Mouse (Mus musculus): ENCODE measurements around the gene Zfp382. TPM values are rescaled to one million over a fixed set of nuclear protein-coding genes. Genes with fewer than 3 reads are reported as not detected.

Gene Zfp382
- polyA plus RNA-seq, 1 experiment from 2014 or later = 8.7 TPM

- ChIA-PET CTCF (no interaction called here), POLR2A (no interaction called here)
- in situ Hi-C loops (cut with MboI; ENCODE audit: low pct_unique_long_range_greater_than_20kb) = no loop called here
- TF ChIP-seq CTCF (IDR thresholded peaks at IDR 0.05) = no peak
- no peak for DNase-seq (ENCODE audit: low read depth, low spot score)
- no peak for ATAC-seq
- H3K27me3 ChIP-seq = no peaks in the 10 kb centered on the region
Observed at GRCm38 (mm10) chr7:30147011-30147410, 25.3 kb downstream of the Zfp382 start.

GRCm38 (mm10) chr7:30154040-30154439 is 32.3 kb downstream of the Zfp382 start:
- CTCF ChIA-PET = no interaction called here
- in situ Hi-C loops (cut with MboI; ENCODE audit: low pct_unique_long_range_greater_than_20kb) = no loop called here
- H3K27me3 ChIP-seq = no peaks in the 10 kb centered on the region
- DNase-seq (ENCODE audit: low read depth, low spot score) = no peak
- POLR2A ChIA-PET = no interaction called here
- peak; percentile 16 for TF ChIP-seq CTCF (IDR thresholded peaks at IDR 0.05)
- ATAC-seq = no peak

- no peak for DNase-seq (ENCODE audit: low read depth, low spot score)
- ChIA-PET CTCF (interaction anchor here (1.3 to 1.6 kb wide), 2 partner anchors 9 to 43 kb away, joined by 4 to 5 read pairs; partner anchors contain the start of gene Capns1), POLR2A (no interaction called here)
- no peaks in the 10 kb centered on the region for H3K27me3 ChIP-seq
- in situ Hi-C loops (cut with MboI; ENCODE audit: low pct_unique_long_range_greater_than_20kb) = loop anchor here (5.0 kb wide), 1 partner anchor 48 kb away; no protein-coding TSS in a partner anchor
- TF ChIP-seq CTCF (IDR thresholded peaks at IDR 0.05) = no peak
- ATAC-seq = no peak
Observed at GRCm38 (mm10) chr7:30155507-30155906, 33.8 kb downstream of the Zfp382 start.

GRCm38 (mm10) chr7:30163113-30163512 is 41.4 kb downstream of the Zfp382 start:
- no peak for TF ChIP-seq CTCF (IDR thresholded peaks at IDR 0.05)
- ATAC-seq (no peak), DNase-seq (ENCODE audit: low read depth, low spot score) (no peak)
- CTCF ChIA-PET = no interaction called here
- in situ Hi-C loops (cut with MboI; ENCODE audit: low pct_unique_long_range_greater_than_20kb) = no loop called here
- no peaks in the 10 kb centered on the region for H3K27me3 ChIP-seq
- POLR2A ChIA-PET = no interaction called here

- DNase-seq (ENCODE audit: low read depth, low spot score) (no peak), ATAC-seq (no peak)
- ChIA-PET POLR2A (no interaction called here), CTCF (interaction anchor here (1.5 to 2.4 kb wide), 3 partner anchors 10 to 30 kb away, joined by 4 to 7 read pairs (median 5); no protein-coding TSS in a partner anchor)
- in situ Hi-C loops (cut with MboI; ENCODE audit: low pct_unique_long_range_greater_than_20kb) = no loop called here
- no peak for TF ChIP-seq CTCF (IDR thresholded peaks at IDR 0.05)
- H3K27me3 ChIP-seq = no peaks in the 10 kb centered on the region
Observed at GRCm38 (mm10) chr7:30164745-30165144, 43.0 kb downstream of the Zfp382 start.

GRCm38 (mm10) chr7:30168914-30169582 is 47.3 kb downstream of the Zfp382 start:
- no peak for TF ChIP-seq CTCF (IDR thresholded peaks at IDR 0.05)
- DNase-seq (ENCODE audit: low read depth, low spot score) (no peak), ATAC-seq (no peak)
- POLR2A ChIA-PET = interaction anchor here (0.6 to 0.8 kb wide), 2 partner anchors 74 to 297 kb away, joined by 3 read pairs; partner anchors contain the start of gene Zfp260
- in situ Hi-C loops (cut with MboI; ENCODE audit: low pct_unique_long_range_greater_than_20kb) = no loop called here
- no peaks in the 10 kb centered on the region for H3K27me3 ChIP-seq
- CTCF ChIA-PET = interaction anchor here (1.5 to 2.4 kb wide), 2 partner anchors 9 to 36 kb away, joined by 4 to 7 read pairs; no protein-coding TSS in a partner anchor

GRCm38 (mm10) chr7:30169583-30170282 is 48.0 kb downstream of the Zfp382 start, which contains the start of gene Zfp146:
Gene Zfp146 (minus strand): TSS chr7:30169750.
- POLR2A ChIA-PET = interaction anchor here (0.6 kb wide), 1 partner anchor 28 kb away, joined by 3 read pairs; no protein-coding TSS in a partner anchor
- no peak for TF ChIP-seq CTCF (IDR thresholded peaks at IDR 0.05)
- in situ Hi-C loops (cut with MboI; ENCODE audit: low pct_unique_long_range_greater_than_20kb) = loop anchor here (5.0 kb wide), 1 partner anchor 43 kb away; no protein-coding TSS in a partner anchor
- H3K27me3 ChIP-seq = no peaks in the 10 kb centered on the region
- DNase-seq (ENCODE audit: low read depth, low spot score) (peak; percentile 88), ATAC-seq (peak; percentile 94)
- CTCF ChIA-PET = interaction anchor here (1.4 to 2.4 kb wide), 4 partner anchors 9 to 36 kb away, joined by 4 to 10 read pairs (median 6); partner anchors contain the start of gene Capns1

- in situ Hi-C loops (cut with MboI; ENCODE audit: low pct_unique_long_range_greater_than_20kb) = loop anchor here (5.0 kb wide), 1 partner anchor 42 kb away; no protein-coding TSS in a partner anchor
- no peaks in the 10 kb centered on the region for H3K27me3 ChIP-seq
- CTCF ChIA-PET = interaction anchor here (1.4 to 2.3 kb wide), 3 partner anchors 8 to 28 kb away, joined by 4 to 10 read pairs (median 5); partner anchors contain the start of gene Capns1
- POLR2A ChIA-PET = interaction anchor here (0.6 kb wide), 1 partner anchor 28 kb away, joined by 3 read pairs; no protein-coding TSS in a partner anchor
- ATAC-seq = peak; percentile 27
- no peak for TF ChIP-seq CTCF (IDR thresholded peaks at IDR 0.05)
- no peak for DNase-seq (ENCODE audit: low read depth, low spot score)
Observed at GRCm38 (mm10) chr7:30170283-30170951, 48.7 kb downstream of the Zfp382 start.

- no peak for TF ChIP-seq CTCF (IDR thresholded peaks at IDR 0.05)
- in situ Hi-C loops (cut with MboI; ENCODE audit: low pct_unique_long_range_greater_than_20kb) = no loop called here
- H3K27me3 ChIP-seq = no peaks in the 10 kb centered on the region
Observed at GRCm38 (mm10) chr7:30176474-30176873, 54.7 kb downstream of the Zfp382 start.

GRCm38 (mm10) chr7:30178256-30178655 is 56.5 kb downstream of the Zfp382 start:
- in situ Hi-C loops (cut with MboI; ENCODE audit: low pct_unique_long_range_greater_than_20kb) = no loop called here
- ChIA-PET CTCF (interaction anchor here (0.8 to 5.0 kb wide), 4 partner anchors 8 to 26 kb away, joined by 3 to 31 read pairs (median 4); partner anchors contain the start of gene Zfp146), POLR2A (no interaction called here)
- H3K27me3 ChIP-seq = no peaks in the 10 kb centered on the region
- ATAC-seq (no peak), DNase-seq (ENCODE audit: low read depth, low spot score) (no peak)
- TF ChIP-seq CTCF (IDR thresholded peaks at IDR 0.05) = no peak

More at GRCm38 (mm10) chr7:30176474-30176873, 54.7 kb downstream of the Zfp382 start:
- ChIA-PET POLR2A (no interaction called here), CTCF (interaction anchor here (0.6 to 5.0 kb wide), 4 partner anchors 22 to 217 kb away, joined by 3 to 31 read pairs (median 6); partner anchors contain the start of gene Capns1)
- ATAC-seq (no peak), DNase-seq (ENCODE audit: low read depth, low spot score) (no peak)

Data from Patski (cell line).